Mouse (Mus musculus) bone marrow macrophage, adult 2 months (primary cell): Measurements from ENCODE around the gene Dapl1. TPM values are rescaled to one million over a fixed set of nuclear protein-coding genes. Genes with fewer than 3 reads are reported as not detected.

ENCODE experiments used
- H3K27ac ChIP-seq: 2 replicates; pipeline ENCODE4 v1.5.1; 2012; ENCODE audit warnings: low read depth, low read length; ENCODE audit not compliant: insufficient read depth
- H3K4me1 ChIP-seq: 2 replicates; pipeline ENCODE4 v1.6.1; 2012; ENCODE audit warnings: low read length; ENCODE audit not compliant: control insufficient read depth, insufficient read depth
- H3K4me3 ChIP-seq: 2 replicates; pipeline ENCODE4 v1.5.1; 2012; ENCODE audit warnings: mild to moderate bottlenecking, low read length, moderate library complexity; ENCODE audit not compliant: insufficient read depth
- CTCF ChIP-seq: IDR thresholded peaks from 2 replicates; pipeline ENCODE4 v1.5.1; 2012; ENCODE audit warnings: low read depth, mild to moderate bottlenecking, low read length, moderate library complexity
- POLR2A ChIP-seq: IDR thresholded peaks from 2 replicates; pipeline ENCODE4 v1.6.1; 2012; ENCODE audit warnings: mild to moderate bottlenecking, low read depth, low read length, borderline replicate concordance
- polyA plus RNA-seq: library from polyadenylated mRNA; stranded (reverse); fragments of >200 nt; gene quantifications from 2 replicates; pipeline ENCODE4 v1.2.4, GENCODE M21; 2012; ENCODE audit not compliant: missing spikeins, insufficient read depth, insufficient read length

Dapl1 gene
- polyA plus RNA-seq, 1 experiment, result not detected

DNA sequence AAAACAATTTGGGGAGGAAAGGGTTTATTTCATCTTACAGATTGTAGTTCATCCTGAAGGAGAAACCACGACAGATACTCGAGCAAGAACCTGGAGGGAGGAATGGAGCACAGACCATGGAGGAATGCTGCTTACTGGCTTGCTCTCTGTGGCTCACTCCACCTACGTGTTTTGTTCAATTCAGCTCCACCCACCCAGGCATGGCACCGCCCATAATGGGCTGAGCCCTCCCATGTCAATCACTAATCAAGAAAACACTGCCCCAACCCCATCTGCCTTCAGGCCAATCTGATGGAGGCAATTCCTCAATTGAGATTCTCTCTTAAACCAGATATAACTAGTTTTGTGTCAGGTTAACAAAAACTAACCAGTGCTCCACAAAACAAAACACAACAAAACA, 35.5 kb upstream of the Dapl1 start:
- Histone ChIP-seq H3K4me1 (no peaks in the 10 kb centered on the region), H3K27ac (no peak overlapping the region), H3K4me3 (no peak overlapping the region)
- no peak for TF ChIP-seq CTCF
- TF ChIP-seq POLR2A, result no peak

- no peak overlapping the region for H3K27ac ChIP-seq
- no peak overlapping the region for H3K4me3 ChIP-seq
- TF ChIP-seq POLR2A (no peak), CTCF (no peak)
- H3K4me1 ChIP-seq, result no peaks in the 10 kb centered on the region
Observed at GRCm38 (mm10) chr2:59451675-59452074, 32.8 kb upstream of the Dapl1 start.

GRCm38 (mm10) chr2:59452102-59452501, 32.4 kb upstream of the Dapl1 start:
- TF ChIP-seq CTCF (no peak), POLR2A (no peak)
- no peaks in the 10 kb centered on the region for H3K4me1 ChIP-seq
- no peak overlapping the region for H3K27ac ChIP-seq
- no peak overlapping the region for H3K4me3 ChIP-seq

DNA sequence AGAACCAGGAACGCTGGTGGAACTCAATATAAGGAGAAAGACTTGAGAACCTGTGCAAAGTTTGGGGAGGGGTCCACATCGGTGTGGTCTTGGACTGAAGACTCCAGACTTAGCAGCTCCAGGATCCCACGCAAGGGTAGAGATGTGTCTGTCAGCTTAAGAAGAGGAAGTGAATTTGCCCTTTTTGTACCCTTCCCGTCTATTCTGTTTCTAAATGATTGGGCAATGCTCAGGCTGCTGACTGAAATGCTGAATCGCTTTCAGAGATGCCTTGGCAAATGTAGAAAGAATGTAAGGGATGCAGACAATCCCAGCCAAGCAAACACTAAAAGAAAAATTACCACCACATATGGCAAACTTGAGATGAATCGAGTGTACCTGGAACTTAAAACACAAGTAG, 22.4 kb upstream of the Dapl1 start:
- no peak for TF ChIP-seq POLR2A
- TF ChIP-seq CTCF, result no peak
- Histone ChIP-seq H3K4me1 (peaks cover 5% of the 10 kb centered on the region), H3K4me3 (no peak overlapping the region), H3K27ac (no peak overlapping the region)

- TF ChIP-seq CTCF (no peak), POLR2A (no peak)
- no peak overlapping the region for H3K4me3 ChIP-seq
- H3K27ac ChIP-seq, result no peak overlapping the region
- peaks cover 5% of the 10 kb centered on the region for H3K4me1 ChIP-seq
Observed at GRCm38 (mm10) chr2:59463428-59464182, 20.8 kb upstream of the Dapl1 start.

DNA sequence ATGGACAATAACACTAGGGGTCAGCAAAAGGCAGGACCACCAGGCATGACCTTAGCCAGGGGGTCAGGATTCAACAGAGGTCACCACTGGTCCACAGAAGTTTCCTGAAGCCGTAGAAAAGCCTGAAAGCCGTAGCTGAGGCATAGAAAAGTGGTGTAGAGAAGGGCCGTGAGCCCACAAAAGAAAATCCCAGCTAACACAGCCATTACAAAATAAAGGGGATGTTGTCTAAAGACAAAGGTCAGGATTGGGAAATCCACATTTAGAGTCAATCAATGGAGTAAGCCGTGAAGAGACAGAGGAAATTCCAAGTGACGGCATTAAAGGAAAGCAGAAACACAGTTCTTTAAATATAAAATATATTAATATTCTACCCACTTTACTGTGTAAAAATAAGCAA, 18.8 kb upstream of the Dapl1 start:
- TF ChIP-seq POLR2A (no peak), CTCF (no peak)
- Histone ChIP-seq H3K4me3 (no peak overlapping the region), H3K4me1 (peaks cover 5% of the 10 kb centered on the region), H3K27ac (no peak overlapping the region)

- H3K27ac ChIP-seq, result no peak overlapping the region
- TF ChIP-seq POLR2A, result no peak
- TF ChIP-seq CTCF, result no peak
- H3K4me1 ChIP-seq, result peaks cover 5% of the 10 kb centered on the region
Observed at GRCm38 (mm10) chr2:59466358-59466757, 18.1 kb upstream of the Dapl1 start.

DNA sequence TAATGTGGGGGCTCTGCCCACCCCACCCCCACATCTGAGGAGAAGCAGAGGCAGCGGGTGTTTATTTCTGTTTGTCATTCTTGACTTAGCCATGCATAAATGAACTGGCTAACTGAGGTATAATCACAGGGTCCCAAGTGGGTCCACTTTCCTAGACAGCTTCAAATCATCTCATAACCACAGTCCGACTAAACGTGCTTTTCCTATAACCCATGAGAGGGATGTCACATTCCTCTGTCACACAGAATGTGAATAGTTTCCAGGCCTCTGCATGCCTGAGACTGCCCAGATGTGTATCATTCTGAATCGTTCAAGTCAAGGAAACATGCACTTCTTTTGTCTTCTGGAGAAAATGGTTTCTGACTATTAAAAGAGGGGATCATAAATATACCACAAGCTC, 17.4 kb upstream of the Dapl1 start:
- no peak overlapping the region for H3K27ac ChIP-seq
- no peak for TF ChIP-seq POLR2A
- TF ChIP-seq CTCF, result no peak
- H3K4me1 ChIP-seq, result peaks cover 3% of the 10 kb centered on the region; the same call in 1 of the 2 replicates
- H3K4me3 ChIP-seq, result no peak overlapping the region

More at GRCm38 (mm10) chr2:59466358-59466757, 18.1 kb upstream of the Dapl1 start:
- H3K4me3 ChIP-seq, result no peak overlapping the region

GRCm38 (mm10) chr2:59467976-59468375, 16.5 kb upstream of the Dapl1 start:
- no peak overlapping the region for H3K27ac ChIP-seq
- TF ChIP-seq CTCF, result no peak
- TF ChIP-seq POLR2A, result no peak

GRCm38 (mm10) chr2:59469590-59470245, 14.7 kb upstream of the Dapl1 start:
- no peak overlapping the region for H3K4me3 ChIP-seq
- no peaks in the 10 kb centered on the region for H3K4me1 ChIP-seq
- TF ChIP-seq CTCF, result no peak
- TF ChIP-seq POLR2A, result no peak
- no peak overlapping the region for H3K27ac ChIP-seq

More at GRCm38 (mm10) chr2:59467976-59468375, 16.5 kb upstream of the Dapl1 start:
- Histone ChIP-seq H3K4me1 (no peaks in the 10 kb centered on the region), H3K4me3 (no peak overlapping the region)
